Mouse (Mus musculus) liver, postnatal 0 days (tissue): ENCODE measurements around the gene Lpo. TPM values are rescaled to one million over a fixed set of nuclear protein-coding genes. Genes with fewer than 3 reads are reported as not detected.

ENCODE experiments used
- ATAC-seq: fragments of 200-750 bp; cut with Nextera tagmentation; 2 replicates; pipeline ENCODE4 v1.8.0; 2017; ENCODE audit warnings: mild to moderate bottlenecking, moderate library complexity
- DNase-seq: peaks from one replicate; pipeline ENCODE4 v3.0.0-alpha.2; 2016
- H3K27ac ChIP-seq: fragments of 300-500 bp; sonication (generic); 2 replicates; pipeline ENCODE4 v1.5.1; 2014; ENCODE audit warnings: antibody characterized with exemption, moderate library complexity, mild to moderate bottlenecking, low read depth
- H3K27me3 ChIP-seq: fragments of 300-500 bp; sonication (generic); 2 replicates; pipeline ENCODE4 v1.6.1; 2014; ENCODE audit warnings: low read length, control low read depth, mixed read lengths; ENCODE audit not compliant: insufficient read depth
- H3K36me3 ChIP-seq: fragments of 300-500 bp; sonication (generic); replicated peaks from 2 replicates; pipeline ENCODE4 v1.6.1; 2014; ENCODE audit warnings: mild to moderate bottlenecking, control low read depth, low read length, moderate library complexity, mixed read lengths; ENCODE audit not compliant: insufficient read depth
- H3K4me1 ChIP-seq: fragments of 300-500 bp; sonication (generic); 2 replicates; pipeline ENCODE4 v1.6.1; 2014; ENCODE audit warnings: antibody characterized with exemption, mild to moderate bottlenecking, control low read depth; ENCODE audit not compliant: insufficient read depth
- H3K4me2 ChIP-seq: fragments of 300-500 bp; sonication (generic); 2 replicates; pipeline ENCODE4 v1.6.1; 2014; ENCODE audit warnings: low read depth, mild to moderate bottlenecking, low read length, moderate library complexity, mixed read lengths
- H3K4me3 ChIP-seq: fragments of 300-500 bp; sonication (generic); 2 replicates; pipeline ENCODE4 v1.5.1; 2014; ENCODE audit warnings: low read depth, low read length
- H3K9ac ChIP-seq: fragments of 300-500 bp; sonication (generic); replicated peaks from 2 replicates; pipeline ENCODE4 v1.6.1; 2014; ENCODE audit warnings: mild to moderate bottlenecking, moderate library complexity
- H3K9me3 ChIP-seq: fragments of 300-500 bp; sonication (generic); 2 replicates; pipeline ENCODE4 v1.6.1; 2016; ENCODE audit warnings: mild to moderate bottlenecking, control low read depth, low read length, mixed read lengths
- CTCF ChIP-seq: sonication (generic); IDR thresholded peaks from 2 replicates; pipeline ENCODE4 v1.5.1; 2016; ENCODE audit warnings: antibody characterized with exemption, low read depth
- EP300 ChIP-seq: IDR thresholded peaks from 2 replicates; pipeline ENCODE4 v1.6.1; 2016; ENCODE audit warnings: antibody characterized with exemption, low read depth, mild to moderate bottlenecking
- WGBS: fragments of 180-500 bp; shearing (Covaris S2); extraction: QIAGEN DNeasy Blood & Tissue Kit; methylation state at CpG from one replicate; pipeline ENCODE4 v1.1.7; 2014; ENCODE audit not compliant: insufficient replicate concordance; 5-methylcytosine and 5-hydroxymethylcytosine counted together
- polyA plus RNA-seq: library from polyadenylated mRNA; unstranded; fragments of >200 nt; fragmentation: Nextera tagmentation; extraction: Ambion mirVana; gene quantifications from 2 replicates; pipeline ENCODE4 v1.2.1, GENCODE M21; 2015

Gene Lpo
- polyA plus RNA-seq, 1 experiment from 2014 or later: not detected

- Histone ChIP-seq H3K4me1 (peaks cover 8% of the 10 kb centered on the region; the same call in 1 of the 2 replicates), H3K36me3 (peaks cover 13% of the 10 kb centered on the region), H3K9me3 (no peaks in the 10 kb centered on the region), H3K27ac (no peak overlapping the region), H3K4me3 (no peak overlapping the region), H3K27me3 (peaks cover 51% of the 10 kb centered on the region), H3K9ac (no peak overlapping the region), H3K4me2 (no peak overlapping the region)
- no peak for ATAC-seq
- WGBS: 60% methylated on average over 11 of the region's 11 CpGs
- TF ChIP-seq EP300 (no peak), CTCF (no peak)
- peak; percentile 41 for DNase-seq
Observed at GRCm38 (mm10) chr11:87761181-87761721, 66.8 kb downstream of the Lpo start.

GRCm38 (mm10) chr11:87760301-87761081 is 67.6 kb downstream of the Lpo start, which contains the start of gene Tspoap1:
Tspoap1 (plus strand) TSS chr11:87760541.
- DNase-seq (peak; percentile 53), ATAC-seq (no peak)
- TF ChIP-seq EP300 (no peak), CTCF (no peak)
- no peak within 1 kb of the TSS for H3K4me2 ChIP-seq
- H3K9me3 ChIP-seq: no peaks in the 10 kb centered on the region
- 10% methylated on average over 23 of the region's 23 CpGs for WGBS
- no peak within 1 kb of the TSS; the same call in none of the 2 replicates for H3K9ac ChIP-seq
- peaks cover 13% of the 10 kb centered on the region for H3K36me3 ChIP-seq
- H3K4me1 ChIP-seq: peaks cover 8% of the 10 kb centered on the region; the same call in 1 of the 2 replicates
- no peak within 1 kb of the TSS for H3K4me3 ChIP-seq
- H3K27ac ChIP-seq: no peak within 1 kb of the TSS
- peaks cover 45% of the 10 kb centered on the region for H3K27me3 ChIP-seq

GRCm38 (mm10) chr11:87759609-87760005 is 68.5 kb downstream of the Lpo start:
- H3K9me3 ChIP-seq: no peaks in the 10 kb centered on the region
- ATAC-seq (peak; percentile 16), DNase-seq (peak; percentile 75)
- H3K27ac ChIP-seq: no peak overlapping the region
- TF ChIP-seq EP300 (no peak), CTCF (peak; percentile 69)
- H3K9ac ChIP-seq: no peak overlapping the region; the same call in 1 of the 2 replicates
- peaks cover 13% of the 10 kb centered on the region for H3K4me1 ChIP-seq
- peaks cover 36% of the 10 kb centered on the region for H3K27me3 ChIP-seq
- H3K36me3 ChIP-seq: peaks cover 13% of the 10 kb centered on the region
- H3K4me3 ChIP-seq: no peak overlapping the region
- 1% methylated on average over 3 of the region's 3 CpGs for WGBS
- H3K4me2 ChIP-seq: no peak overlapping the region

GRCm38 (mm10) chr11:87758957-87759608 is 69.0 kb downstream of the Lpo start:
- Histone ChIP-seq H3K27ac (peak overlapping the region; percentile 99; the same call in 1 of the 2 replicates), H3K9me3 (no peaks in the 10 kb centered on the region), H3K4me3 (no peak overlapping the region), H3K9ac (no peak overlapping the region), H3K27me3 (peaks cover 31% of the 10 kb centered on the region), H3K4me1 (peaks cover 14% of the 10 kb centered on the region), H3K4me2 (no peak overlapping the region), H3K36me3 (peaks cover 13% of the 10 kb centered on the region)
- WGBS: 32% methylated on average over 4 of the region's 4 CpGs
- no peak for DNase-seq
- peak; percentile 22 for ATAC-seq
- TF ChIP-seq CTCF (no peak), EP300 (peak; percentile 37; the same call in 1 of the 2 replicates)

GRCm38 (mm10) chr11:87758161-87758911 is 69.8 kb downstream of the Lpo start:
- DNase-seq: peak; percentile 37
- no peaks in the 10 kb centered on the region for H3K9me3 ChIP-seq

More at GRCm38 (mm10) chr11:87758161-87758911, 69.8 kb downstream of the Lpo start:
- H3K36me3 ChIP-seq: peaks cover 13% of the 10 kb centered on the region
- ATAC-seq: 0 out of 2 replicates have a peak, but pooled peaks have one; percentile 6
- H3K4me2 ChIP-seq: peak overlapping the region; percentile 68
- H3K27me3 ChIP-seq: peaks cover 24% of the 10 kb centered on the region
- TF ChIP-seq EP300 (no peak), CTCF (no peak)
- H3K4me3 ChIP-seq: peak overlapping the region; percentile 92
- peak overlapping the region; percentile 26; the same call in 1 of the 2 replicates for H3K9ac ChIP-seq
- H3K27ac ChIP-seq: peak overlapping the region; percentile 99; the same call in 1 of the 2 replicates
- 45% methylated on average over 7 of the region's 7 CpGs for WGBS
- peaks cover 17% of the 10 kb centered on the region for H3K4me1 ChIP-seq
